In genomic region chr10:34244745-34245144, GRCm38 (mm10) we compare ENCODE assay signal across 28 mouse cellular contexts. TPM values are rescaled to one million over a fixed set of nuclear protein-coding genes. Genes with fewer than 3 reads are reported as not detected.
A peak's percentile ranks its signal among the peaks of the same experiment; 100 is the strongest.
DNase-seq lines count a peak whose midpoint lies in the region; ATAC-seq and TF ChIP-seq lines count a peak whose summit lies in the region.
"Had no signal": no experiment of that assay in that cellular context is flagged by ENCODE, and none has a peak within 500 bp of the region (broad histone marks: within the 10 kb centered on the region; RNA-seq: fewer than 3 reads in every experiment).

No protein-coding gene starts in this region.

- H3K27me3 ChIP-seq in lung, embryonic 16.5 days (ENCODE audit: control insufficient read depth, insufficient read depth, low read depth, low read length) = no peaks in the 10 kb centered on the region
- H3K27me3 ChIP-seq: embryonic facial prominence, embryonic 15.5 days; forebrain, embryonic 13.5 days; heart, embryonic 13.5 days; intestine, embryonic 15.5 days; midbrain, embryonic 15.5 days had no signal

- peak overlapping the region; percentile 44 for H3K27ac ChIP-seq in lung, embryonic 16.5 days (ENCODE audit: low read length)
- H3K27ac ChIP-seq: embryonic facial prominence, embryonic 10.5 days; embryonic facial prominence, embryonic 15.5 days; forebrain, embryonic 13.5 days; heart, embryonic 13.5 days; intestine, embryonic 15.5 days; midbrain, embryonic 10.5 days; midbrain, embryonic 15.5 days had no signal

- no peak for TF ChIP-seq POLR2A in lung, adult 2 months (IDR thresholded peaks at IDR 0.05; ENCODE audit: borderline replicate concordance, extremely low read depth, low read depth, low read length)

- H3K36me3 ChIP-seq in lung, embryonic 16.5 days (ENCODE audit: control insufficient read depth, insufficient read depth, low read length) = no peaks in the 10 kb centered on the region
- H3K36me3 ChIP-seq: embryonic facial prominence, embryonic 10.5 days; embryonic facial prominence, embryonic 15.5 days; heart, embryonic 13.5 days; intestine, embryonic 15.5 days; midbrain, embryonic 10.5 days; midbrain, embryonic 15.5 days had no signal

- no peak for TF ChIP-seq CTCF in lung, adult 2 months (IDR thresholded peaks at IDR 0.05; ENCODE audit: insufficient read depth, low read length)

- H3K4me3 ChIP-seq in lung, embryonic 16.5 days (ENCODE audit: low read length) = no peak overlapping the region
- H3K4me3 ChIP-seq in lung, adult 2 months (replicated peaks; ENCODE audit: extremely low read depth, low read depth, low read length) = no peak overlapping the region
- H3K4me3 ChIP-seq: embryonic facial prominence, embryonic 10.5 days; embryonic facial prominence, embryonic 15.5 days; forebrain, embryonic 13.5 days; heart, embryonic 13.5 days; intestine, embryonic 15.5 days; midbrain, embryonic 10.5 days; midbrain, embryonic 15.5 days had no signal

- H3K9me3 ChIP-seq in lung, embryonic 16.5 days (ENCODE audit: control insufficient read depth, low read length) = no peaks in the 10 kb centered on the region
- H3K9me3 ChIP-seq: embryonic facial prominence, embryonic 10.5 days; embryonic facial prominence, embryonic 15.5 days; forebrain, embryonic 13.5 days; heart, embryonic 13.5 days; intestine, embryonic 15.5 days; midbrain, embryonic 10.5 days; midbrain, embryonic 15.5 days had no signal

- peaks cover 32% of the 10 kb centered on the region for H3K4me1 ChIP-seq in lung, embryonic 16.5 days (replicated peaks; ENCODE audit: control insufficient read depth, insufficient read depth, low read length)
- peaks cover 6% of the 10 kb centered on the region for H3K4me1 ChIP-seq in lung, adult 2 months (ENCODE audit: control insufficient read depth, insufficient read depth, low read length)
- H3K4me1 ChIP-seq: forebrain, embryonic 13.5 days; intestine, embryonic 15.5 days; midbrain, embryonic 15.5 days had no signal

- no peak overlapping the region for H3K9ac ChIP-seq in lung, embryonic 16.5 days (ENCODE audit: low read length)
- H3K9ac ChIP-seq: embryonic facial prominence, embryonic 15.5 days; forebrain, embryonic 13.5 days; heart, embryonic 13.5 days; intestine, embryonic 15.5 days; midbrain, embryonic 15.5 days had no signal

- no peak overlapping the region for H3K4me2 ChIP-seq in lung, embryonic 16.5 days (ENCODE audit: low read depth, low read length)
- H3K4me2 ChIP-seq: embryonic facial prominence, embryonic 15.5 days; forebrain, embryonic 13.5 days; heart, embryonic 13.5 days; intestine, embryonic 15.5 days; liver, embryonic 11.5 days; midbrain, embryonic 15.5 days had no signal

- ATAC-seq in lung, embryonic 16.5 days (ENCODE audit: low read depth) = 0 out of 2 replicates have a peak, but pooled peaks have one; percentile 15
- ATAC-seq in granulocyte monocyte progenitor cell, adult 5-6 weeks (replicated peaks; ENCODE audit: poor library complexity, severe bottlenecking) = peak; percentile 49
- ATAC-seq in megakaryocyte progenitor cell, adult 5-6 weeks (replicated peaks; ENCODE audit: poor library complexity) = peak; percentile 22; the same call in 1 of the 2 replicates
- ATAC-seq in erythroblast, adult 5-6 weeks (replicated peaks; ENCODE audit: low FRiP score, poor library complexity, severe bottlenecking) = no peak
- ATAC-seq: CD4-positive, CD25-positive, alpha-beta regulatory T cell, adult 4 months; forebrain, embryonic 13.5 days; hindbrain, embryonic 16.5 days; intestine, embryonic 15.5 days; midbrain, embryonic 15.5 days had no signal

- 40% methylated on average over 5 of the region's 5 CpGs for WGBS in lung, embryonic 16.5 days
- WGBS in lung, adult 2 months = 29% methylated on average over 5 of the region's 5 CpGs

- DNase-seq in kidney, postnatal 14 days = peak; percentile 11
- DNase-seq in kidney, adult 9 months = no peak
- no peak for DNase-seq in lung, adult 2 months
- DNase-seq in retina, postnatal 1 day = no peak
- DNase-seq: adrenal gland, postnatal 25 days; cerebellum, adult 2 months; cerebellum, postnatal 14 days; gastrocnemius, postnatal 14 days; heart, postnatal 10 days; kidney, adult 8-10 months; kidney, postnatal 25 days; right cerebral cortex, postnatal 4 days; thymus, adult 2 months; thymus, postnatal 4 days had no signal

RNA-seq across cellular contexts. Expression of gene Dse, which starts 37.2 kb away (rescaled TPM):
- polyA plus RNA-seq in lung, embryonic 16.5 days (2015; fragmentation: Nextera tagmentation; extraction: Ambion mirVana) = 29.5 and 31.4 TPM in 2 replicates
- polyA plus RNA-seq in lung, adult 2 months (2012; rRNA removed) = 12.4 and 16.2 TPM in 2 replicates
- total RNA-seq in granulocyte monocyte progenitor cell, adult 5-6 weeks (2014; fragmentation: Nextera tagmentation) = 1.5 TPM in 1 of 2 replicates, not detected in the other
- total RNA-seq in granulocyte monocyte progenitor cell, adult 5-6 weeks (2017) = 0.99 and 1.1 TPM in 2 replicates
- 1.1 and 1.3 TPM in 2 replicates for total RNA-seq in megakaryocyte progenitor cell, adult 5-6 weeks (2015)
- 0.79 and 0.91 TPM in 2 replicates for total RNA-seq in megakaryocyte progenitor cell, adult 5-6 weeks (2017)
- total RNA-seq in erythroblast, adult 5-6 weeks (2015; ENCODE audit: low replicate concordance) = 2.5 and 2.7 TPM in 2 replicates
- 2.2 and 6.4 TPM in 2 replicates for total RNA-seq in erythroblast, adult 5-6 weeks (2017; ENCODE audit: low replicate concordance)

RNA-seq across cellular contexts. Expression of gene Tspyl1, which starts 37.2 kb away (rescaled TPM):
- 66.8 and 68.1 TPM in 2 replicates for polyA plus RNA-seq in lung, embryonic 16.5 days (2015; fragmentation: Nextera tagmentation; extraction: Ambion mirVana)
- polyA plus RNA-seq in lung, adult 2 months (2012; rRNA removed) = 26.3 and 33.6 TPM in 2 replicates
- 29.1 and 37.5 TPM in 2 replicates for total RNA-seq in granulocyte monocyte progenitor cell, adult 5-6 weeks (2014; fragmentation: Nextera tagmentation)
- total RNA-seq in granulocyte monocyte progenitor cell, adult 5-6 weeks (2017) = 40.8 and 41.4 TPM in 2 replicates
- total RNA-seq in megakaryocyte progenitor cell, adult 5-6 weeks (2015) = 29.5 and 34.2 TPM in 2 replicates
- 36.7 and 36.9 TPM in 2 replicates for total RNA-seq in megakaryocyte progenitor cell, adult 5-6 weeks (2017)
- total RNA-seq in erythroblast, adult 5-6 weeks (2015; ENCODE audit: low replicate concordance) = 40.3 and 45.2 TPM in 2 replicates
- 46.2 and 46.8 TPM in 2 replicates for total RNA-seq in erythroblast, adult 5-6 weeks (2017; ENCODE audit: low replicate concordance)

RNA-seq across cellular contexts. Expression of gene Tspyl4, which starts 52.5 kb away (rescaled TPM):
- 9.6 and 11.3 TPM in 2 replicates for polyA plus RNA-seq in lung, embryonic 16.5 days (2015; fragmentation: Nextera tagmentation; extraction: Ambion mirVana)
- polyA plus RNA-seq in lung, adult 2 months (2012; rRNA removed) = 7.2 and 13.0 TPM in 2 replicates
- 0.62 TPM in 1 of 2 replicates, not detected in the other for total RNA-seq in granulocyte monocyte progenitor cell, adult 5-6 weeks (2014; fragmentation: Nextera tagmentation)
- total RNA-seq in granulocyte monocyte progenitor cell, adult 5-6 weeks (2017) = 0.34 and 2.0 TPM in 2 replicates
- 3.2 and 3.6 TPM in 2 replicates for total RNA-seq in megakaryocyte progenitor cell, adult 5-6 weeks (2015)
- 1.0 and 1.8 TPM in 2 replicates for total RNA-seq in megakaryocyte progenitor cell, adult 5-6 weeks (2017)
- 4.2 TPM in 1 of 2 replicates, not detected in the other for total RNA-seq in erythroblast, adult 5-6 weeks (2015; ENCODE audit: low replicate concordance)
- 1.1 and 1.5 TPM in 2 replicates for total RNA-seq in erythroblast, adult 5-6 weeks (2017; ENCODE audit: low replicate concordance)
